Mouse (Mus musculus): ENCODE measurements around the gene Tsc22d1. TPM values are rescaled to one million over a fixed set of nuclear protein-coding genes. Genes with fewer than 3 reads are reported as not detected.

Gene Tsc22d1
- polyA plus RNA-seq, 1 experiment from 2014 or later = 145 TPM

DNA sequence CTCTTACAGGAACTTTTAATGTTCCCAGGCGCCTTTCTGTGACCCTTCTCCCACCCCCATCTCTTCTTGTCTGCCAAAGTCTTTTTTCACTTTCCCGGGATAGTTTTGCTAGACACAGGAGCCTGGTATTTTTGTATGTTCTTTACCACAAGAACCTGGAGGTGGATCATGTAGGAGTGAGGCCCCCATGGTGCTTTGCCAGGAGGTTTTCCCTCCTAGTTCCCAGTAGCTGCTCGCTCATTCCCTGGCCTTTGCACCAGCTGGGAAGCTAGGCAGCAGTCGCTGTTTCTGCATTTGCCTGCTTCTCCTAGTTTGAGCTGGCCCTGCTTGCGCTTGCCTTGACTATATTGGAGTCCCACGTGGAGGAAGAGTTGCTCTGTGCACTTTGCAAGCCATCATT lies 36.2 kb downstream of the Tsc22d1 start:
- Histone ChIP-seq H3K27me3 (replicated peaks) (no peaks in the 10 kb centered on the region), H3K27ac (no peak overlapping the region), H3K4me2 (no peak overlapping the region), H3K36me3 (no peaks in the 10 kb centered on the region), H3K9ac (no peak overlapping the region), H3K9me3 (replicated peaks) (no peaks in the 10 kb centered on the region), H3K4me3 (no peak overlapping the region), H3K4me1 (no peaks in the 10 kb centered on the region)
- 70% methylated on average over 6 of the region's 6 CpGs for WGBS (ENCODE audit: insufficient replicate concordance)
- no peak for ATAC-seq

DNA sequence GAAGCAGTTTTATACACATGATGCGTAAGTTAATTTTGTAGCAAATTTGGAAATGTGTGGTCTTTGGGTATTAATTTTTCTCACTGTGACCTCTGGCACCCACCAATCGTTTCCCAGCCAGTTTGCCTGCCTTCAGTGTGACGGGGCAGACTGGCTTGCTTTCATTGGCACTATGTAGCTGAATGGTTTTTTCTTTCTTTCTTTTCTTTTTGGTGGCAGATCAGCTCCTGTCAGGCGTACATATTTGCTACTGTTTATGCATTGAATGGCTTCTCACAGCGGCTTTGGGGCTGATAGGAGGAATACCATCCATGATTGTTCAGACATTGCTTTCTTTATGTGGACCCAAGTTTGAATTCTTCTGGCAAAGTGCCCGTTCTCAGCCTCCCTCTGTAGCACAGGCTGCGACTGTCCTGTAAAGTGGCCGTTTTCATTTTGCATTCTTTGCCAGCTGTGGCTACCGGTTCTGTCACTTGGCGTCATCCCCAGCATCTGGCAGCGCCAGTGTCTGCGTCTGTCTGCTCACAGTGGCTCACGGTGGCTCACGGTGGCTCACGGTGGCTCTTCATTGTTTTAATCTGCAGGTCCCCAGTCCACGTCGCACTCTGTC lies 38.1 kb downstream of the Tsc22d1 start:
- 73% methylated on average over 17 of the region's 17 CpGs for WGBS (ENCODE audit: insufficient replicate concordance)
- Histone ChIP-seq H3K4me1 (no peaks in the 10 kb centered on the region), H3K4me3 (no peak overlapping the region), H3K9ac (no peak overlapping the region), H3K27ac (no peak overlapping the region), H3K27me3 (replicated peaks) (no peaks in the 10 kb centered on the region), H3K36me3 (no peaks in the 10 kb centered on the region), H3K9me3 (replicated peaks) (no peaks in the 10 kb centered on the region), H3K4me2 (no peak overlapping the region)
- ATAC-seq = no peak

DNA sequence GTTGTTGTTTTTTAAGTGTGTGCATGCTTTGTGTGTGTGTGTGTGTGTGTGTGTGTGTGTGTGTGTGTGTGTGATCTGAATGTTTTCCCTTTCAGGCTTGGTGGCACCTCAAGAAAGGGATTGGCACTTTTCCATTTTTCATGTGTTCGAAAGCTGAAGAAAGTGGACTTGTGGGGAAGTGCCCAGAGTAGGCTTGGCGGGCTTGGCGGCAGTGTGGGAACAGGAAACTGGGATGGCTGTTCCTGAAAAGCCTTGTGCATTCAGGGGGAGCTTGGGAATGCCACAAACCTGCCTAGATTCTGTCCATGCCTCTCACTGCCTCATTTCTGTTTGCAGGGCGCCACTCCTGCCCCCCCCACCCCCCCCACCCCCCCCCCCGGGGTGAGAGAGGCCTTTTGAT lies 39.9 kb downstream of the Tsc22d1 start:
- Histone ChIP-seq H3K4me3 (no peak overlapping the region), H3K27ac (no peak overlapping the region), H3K36me3 (no peaks in the 10 kb centered on the region), H3K27me3 (replicated peaks) (no peaks in the 10 kb centered on the region), H3K9ac (no peak overlapping the region), H3K4me2 (no peak overlapping the region), H3K4me1 (no peaks in the 10 kb centered on the region), H3K9me3 (replicated peaks) (no peaks in the 10 kb centered on the region)
- no peak for ATAC-seq
- WGBS (ENCODE audit: insufficient replicate concordance) = 45% methylated on average over 5 of the region's 5 CpGs

DNA sequence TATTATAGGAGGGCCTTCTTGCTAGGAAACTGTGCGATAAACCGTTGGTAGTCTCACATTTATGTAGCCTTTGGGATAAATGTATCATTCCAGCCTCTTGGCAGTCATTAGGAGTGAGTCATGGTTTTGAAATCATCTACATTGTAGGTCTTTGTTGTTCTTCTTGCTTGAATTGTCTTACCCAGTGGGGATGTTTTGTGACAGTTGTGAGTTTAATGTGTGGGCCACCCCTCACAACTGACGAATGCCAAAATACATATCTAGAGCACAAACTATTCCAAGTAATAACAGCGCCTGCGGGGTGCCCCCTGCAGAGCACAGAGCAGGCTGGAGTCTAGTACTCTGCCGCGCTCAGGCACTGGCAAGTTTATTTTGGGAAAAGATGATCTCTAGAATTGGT lies 40.4 kb downstream of the Tsc22d1 start:
- Histone ChIP-seq H3K4me2 (no peak overlapping the region), H3K9me3 (replicated peaks) (no peaks in the 10 kb centered on the region), H3K4me1 (no peaks in the 10 kb centered on the region), H3K27ac (no peak overlapping the region), H3K27me3 (replicated peaks) (no peaks in the 10 kb centered on the region), H3K9ac (no peak overlapping the region), H3K36me3 (no peaks in the 10 kb centered on the region), H3K4me3 (no peak overlapping the region)
- ATAC-seq = no peak
- 83% methylated on average over 7 of the region's 7 CpGs for WGBS (ENCODE audit: insufficient replicate concordance)

DNA sequence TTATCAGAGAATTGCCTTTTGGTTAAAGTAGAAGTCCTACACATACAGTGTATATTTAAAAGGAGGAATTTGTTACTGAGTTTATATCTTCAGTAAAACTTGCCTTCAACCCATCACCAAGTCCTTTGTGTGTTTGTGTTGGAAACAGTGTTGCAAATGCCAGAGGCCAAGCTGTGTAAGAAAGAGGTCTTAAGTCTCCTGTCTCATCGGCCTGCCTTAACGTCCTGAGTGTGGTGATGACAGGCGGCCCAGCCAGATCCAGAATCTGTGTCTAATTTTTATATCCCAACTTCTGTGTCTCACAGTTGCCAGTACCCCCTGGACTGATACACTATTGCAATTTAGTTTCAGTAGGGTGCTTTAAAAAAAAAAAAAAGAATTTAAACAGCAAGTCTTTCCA lies 42.9 kb downstream of the Tsc22d1 start:
- Histone ChIP-seq H3K27ac (no peak overlapping the region), H3K9me3 (replicated peaks) (no peaks in the 10 kb centered on the region), H3K36me3 (no peaks in the 10 kb centered on the region), H3K27me3 (replicated peaks) (no peaks in the 10 kb centered on the region), H3K4me3 (no peak overlapping the region), H3K4me2 (no peak overlapping the region), H3K4me1 (no peaks in the 10 kb centered on the region), H3K9ac (no peak overlapping the region)
- ATAC-seq = no peak
- 81% methylated on average over 3 of the region's 3 CpGs for WGBS (ENCODE audit: insufficient replicate concordance)

DNA sequence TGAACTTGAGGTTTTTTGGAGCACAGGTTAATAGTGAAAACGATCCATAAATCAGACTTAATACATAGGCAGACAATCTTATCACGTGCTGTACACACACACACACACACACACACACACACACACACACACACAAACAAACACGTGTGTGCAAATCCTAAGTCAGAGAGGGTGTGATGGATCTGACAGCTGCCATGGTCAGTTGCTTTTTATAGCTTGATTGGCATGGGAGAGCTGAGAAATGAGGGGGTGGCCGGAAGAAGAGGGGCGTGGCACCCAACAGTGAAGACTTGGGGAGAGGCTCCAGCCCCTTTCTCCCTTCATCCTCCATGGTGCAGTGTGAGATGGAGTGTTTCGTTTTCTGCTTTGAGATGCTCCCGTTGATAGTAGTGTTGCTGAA lies 45.4 kb downstream of the Tsc22d1 start:
- no peak overlapping the region for H3K4me3 ChIP-seq
- 0 out of 2 replicates have a peak, but pooled peaks cover 3% of the 10 kb centered on the region for H3K27me3 ChIP-seq (replicated peaks)
- WGBS (ENCODE audit: insufficient replicate concordance) = 60% methylated on average over 7 of the region's 7 CpGs
- H3K9me3 ChIP-seq (replicated peaks) = no peaks in the 10 kb centered on the region
- ATAC-seq = no peak
- H3K4me2 ChIP-seq = no peak overlapping the region
- no peak overlapping the region for H3K27ac ChIP-seq
- H3K4me1 ChIP-seq = no peaks in the 10 kb centered on the region
- no peaks in the 10 kb centered on the region for H3K36me3 ChIP-seq
- H3K9ac ChIP-seq = no peak overlapping the region

DNA sequence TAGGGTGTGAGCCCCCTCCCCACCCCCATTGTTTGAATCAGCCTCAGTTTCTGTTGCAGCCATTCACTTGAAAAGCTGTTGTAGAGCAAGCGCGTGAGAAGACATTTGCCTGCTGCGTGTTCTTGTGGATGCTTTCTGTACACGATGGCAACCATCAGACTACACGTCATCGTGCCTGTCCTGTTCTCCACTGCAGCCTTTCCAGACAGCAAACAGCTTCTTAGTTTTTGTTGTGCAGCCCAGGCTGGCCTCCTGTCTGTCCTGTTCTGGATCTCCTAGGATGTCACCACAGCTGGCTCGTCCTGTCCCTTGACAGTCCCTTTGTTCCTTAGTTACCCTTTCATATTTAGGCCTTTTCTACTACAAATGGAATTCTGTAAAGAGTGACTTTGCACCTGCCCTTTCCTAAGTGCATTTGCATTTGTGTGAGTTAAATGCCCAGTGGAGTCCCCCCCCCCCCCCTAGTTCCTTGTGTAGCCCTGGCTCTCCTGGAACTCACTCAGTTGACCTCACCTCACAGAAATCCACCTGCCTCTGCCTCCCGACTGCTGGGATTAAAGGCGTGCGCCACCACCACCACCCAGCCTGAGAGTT lies 46.5 kb downstream of the Tsc22d1 start:
- 67% methylated on average over 10 of the region's 10 CpGs for WGBS (ENCODE audit: insufficient replicate concordance)
- H3K27me3 ChIP-seq (replicated peaks) = 0 out of 2 replicates have a peak, but pooled peaks cover 8% of the 10 kb centered on the region
- H3K27ac ChIP-seq = no peak overlapping the region
- no peaks in the 10 kb centered on the region for H3K36me3 ChIP-seq
- no peak overlapping the region for H3K4me3 ChIP-seq
- H3K9ac ChIP-seq = no peak overlapping the region
- no peak for ATAC-seq
- no peak overlapping the region for H3K4me2 ChIP-seq
- H3K9me3 ChIP-seq (replicated peaks) = no peaks in the 10 kb centered on the region
- no peaks in the 10 kb centered on the region for H3K4me1 ChIP-seq

DNA sequence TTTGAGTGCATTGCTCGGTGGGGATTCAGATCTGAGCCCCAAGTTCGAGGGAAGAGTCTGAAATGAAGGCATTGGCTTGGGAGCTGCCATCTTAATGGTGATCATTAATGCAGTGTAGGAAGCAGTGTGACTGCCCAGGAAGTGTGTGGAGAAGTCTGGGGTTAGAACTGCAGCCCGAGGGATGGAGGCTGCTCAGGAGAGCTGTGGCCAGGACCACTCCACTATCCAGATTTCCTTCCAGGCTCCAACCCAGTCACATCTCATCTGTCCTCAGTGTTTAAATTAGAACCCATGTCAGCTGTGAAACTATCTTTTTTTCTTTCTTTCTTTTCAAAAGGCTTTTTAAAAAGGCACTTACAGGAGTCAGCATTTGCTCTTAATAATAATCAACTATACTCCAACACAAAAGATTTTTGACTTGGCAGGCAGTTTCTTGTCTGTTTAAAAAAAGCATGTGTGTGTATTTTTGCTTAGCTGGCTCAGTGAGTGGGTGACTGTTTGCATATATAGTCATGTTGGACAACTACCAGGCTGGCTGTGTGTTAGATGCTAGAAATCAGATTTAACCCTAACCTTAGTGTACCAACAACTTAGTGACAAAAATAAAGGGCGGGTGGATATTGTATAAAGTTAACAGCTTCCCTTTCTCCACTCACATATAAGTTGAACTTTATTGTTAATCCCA lies 48.8 kb downstream of the Tsc22d1 start:
- Histone ChIP-seq H3K4me2 (no peak overlapping the region), H3K36me3 (no peaks in the 10 kb centered on the region), H3K9me3 (replicated peaks) (no peaks in the 10 kb centered on the region), H3K27ac (no peak overlapping the region), H3K4me3 (no peak overlapping the region), H3K9ac (no peak overlapping the region), H3K4me1 (0 out of 2 replicates have a peak, but pooled peaks cover 5% of the 10 kb centered on the region), H3K27me3 (replicated peaks) (0 out of 2 replicates have a peak, but pooled peaks cover 8% of the 10 kb centered on the region)
- 64% methylated on average over 4 of the region's 4 CpGs for WGBS (ENCODE audit: insufficient replicate concordance)
- no peak for ATAC-seq

DNA sequence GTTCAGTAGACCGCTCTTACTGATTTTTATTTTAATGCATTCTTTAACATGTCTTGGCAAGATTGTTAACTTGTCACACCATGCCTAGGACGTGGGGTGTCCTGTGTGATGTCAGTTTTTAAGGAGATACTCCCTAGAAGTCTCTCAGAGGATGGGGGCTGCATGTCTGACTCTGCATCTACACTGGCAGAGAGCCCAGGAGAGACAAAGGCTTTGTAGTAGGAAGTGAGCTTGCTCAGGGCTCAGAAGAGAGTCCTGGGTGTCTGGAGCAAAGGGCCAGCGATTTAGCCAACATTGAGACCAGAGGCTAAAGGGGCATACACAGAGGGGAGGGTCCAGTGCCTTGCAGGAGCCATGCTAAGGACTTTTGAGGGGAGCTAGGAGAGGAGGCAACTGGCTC lies 50.2 kb downstream of the Tsc22d1 start:
- H3K4me2 ChIP-seq = no peak overlapping the region
- H3K27ac ChIP-seq = no peak overlapping the region
- H3K27me3 ChIP-seq (replicated peaks) = 0 out of 2 replicates have a peak, but pooled peaks cover 8% of the 10 kb centered on the region
- no peak for ATAC-seq
- H3K9ac ChIP-seq = no peak overlapping the region
- no peak overlapping the region for H3K4me3 ChIP-seq
- H3K4me1 ChIP-seq = 0 out of 2 replicates have a peak, but pooled peaks cover 5% of the 10 kb centered on the region
- H3K9me3 ChIP-seq (replicated peaks) = no peaks in the 10 kb centered on the region
- 61% methylated on average over 3 of the region's 3 CpGs for WGBS (ENCODE audit: insufficient replicate concordance)
- H3K36me3 ChIP-seq = no peaks in the 10 kb centered on the region

DNA sequence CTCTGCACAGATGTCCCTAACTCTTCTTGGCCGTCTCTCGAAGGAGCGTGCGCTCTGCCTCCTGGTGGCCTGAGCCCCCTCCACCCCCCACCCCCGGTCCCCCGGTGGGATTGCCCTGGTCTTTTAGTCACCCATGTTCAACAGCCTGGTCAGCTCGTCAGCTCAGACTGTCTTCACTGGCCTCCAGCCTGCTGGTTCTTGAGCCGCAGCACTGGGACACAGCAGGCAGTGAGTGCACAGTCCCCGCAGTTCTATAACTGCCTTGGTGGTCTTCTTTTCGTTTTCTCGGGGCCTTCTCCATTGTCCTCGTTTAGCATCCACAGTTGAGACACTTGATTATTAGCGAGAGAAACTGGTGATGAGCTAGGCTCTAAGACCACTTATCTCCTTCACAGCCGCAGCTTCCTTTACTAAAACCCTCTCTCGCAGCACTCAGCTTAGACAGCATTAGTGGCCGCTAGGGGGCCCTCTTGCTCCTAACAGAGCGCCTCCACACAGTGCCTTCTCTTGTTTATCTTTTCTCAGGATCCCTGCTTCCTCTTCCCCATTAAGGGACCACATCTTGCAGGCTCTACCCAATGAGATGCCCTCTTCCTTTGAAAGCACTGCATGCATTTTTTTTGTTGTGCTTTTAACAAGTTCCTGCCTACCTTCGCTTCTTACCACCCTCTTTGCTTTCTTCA lies 52.0 kb downstream of the Tsc22d1 start:
- H3K4me2 ChIP-seq = 0 out of 2 replicates have a peak overlapping the region, but pooled peaks have one; percentile 3
- 33% methylated on average over 18 of the region's 18 CpGs for WGBS (ENCODE audit: insufficient replicate concordance)
- H3K36me3 ChIP-seq = no peaks in the 10 kb centered on the region
- 0 out of 2 replicates have a peak, but pooled peaks cover 8% of the 10 kb centered on the region for H3K27me3 ChIP-seq (replicated peaks)
- H3K9me3 ChIP-seq (replicated peaks) = no peaks in the 10 kb centered on the region
- H3K4me1 ChIP-seq = 0 out of 2 replicates have a peak, but pooled peaks cover 5% of the 10 kb centered on the region
- H3K27ac ChIP-seq = no peak overlapping the region
- no peak overlapping the region for H3K9ac ChIP-seq
- ATAC-seq = peak; percentile 74
- H3K4me3 ChIP-seq = no peak overlapping the region

DNA sequence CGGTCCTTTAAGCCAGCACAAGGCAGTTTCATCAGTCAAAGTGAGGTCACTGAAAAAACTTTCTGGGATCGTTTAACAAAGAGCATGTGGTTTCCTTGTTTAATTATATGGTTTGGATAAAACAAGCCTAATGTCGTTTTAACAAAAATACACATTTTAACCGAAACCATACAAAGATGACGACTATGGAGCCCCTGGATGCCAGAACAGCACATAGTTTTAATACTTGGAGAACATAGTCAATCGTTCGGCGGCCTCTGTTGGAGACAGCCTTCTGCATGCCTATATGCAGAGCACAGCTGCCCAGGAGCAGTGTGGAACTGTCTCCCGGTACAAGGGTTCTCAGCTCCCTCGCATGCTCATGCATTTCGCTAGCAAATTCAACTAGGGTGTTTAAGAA lies 53.2 kb downstream of the Tsc22d1 start:
- Histone ChIP-seq H3K4me1 (0 out of 2 replicates have a peak, but pooled peaks cover 5% of the 10 kb centered on the region), H3K4me2 (no peak overlapping the region), H3K9me3 (replicated peaks) (no peaks in the 10 kb centered on the region), H3K27ac (no peak overlapping the region), H3K27me3 (replicated peaks) (0 out of 2 replicates have a peak, but pooled peaks cover 8% of the 10 kb centered on the region), H3K9ac (no peak overlapping the region), H3K4me3 (no peak overlapping the region), H3K36me3 (no peaks in the 10 kb centered on the region)
- no peak for ATAC-seq
- WGBS (ENCODE audit: insufficient replicate concordance) = 75% methylated on average over 11 of the region's 11 CpGs

DNA sequence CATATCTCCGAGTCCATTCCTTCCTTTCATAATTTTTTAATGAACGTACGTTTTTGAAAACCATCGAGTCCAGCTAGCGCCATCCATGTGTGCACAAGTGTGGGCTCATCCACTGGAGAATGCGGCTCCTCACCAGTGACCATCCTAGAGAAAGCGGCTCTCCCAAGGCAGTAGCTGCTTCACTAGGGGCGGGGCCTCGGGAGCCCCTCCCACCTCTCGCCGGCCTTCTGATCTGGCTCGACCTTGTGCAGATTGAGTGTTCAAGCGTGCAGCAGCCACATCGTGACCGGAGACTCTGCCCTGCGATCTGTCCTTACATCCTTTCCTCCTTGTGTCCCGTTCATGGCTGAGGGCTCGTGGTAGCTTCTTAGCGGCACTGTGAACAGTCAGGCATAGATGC lies 56.5 kb downstream of the Tsc22d1 start:
- no peak; the same call in 1 of the 2 replicates for ATAC-seq
- H3K27ac ChIP-seq = no peak overlapping the region

More for the DNA sequence above, 56.5 kb downstream of the Tsc22d1 start:
- Histone ChIP-seq H3K4me2 (no peak overlapping the region), H3K9me3 (replicated peaks) (no peaks in the 10 kb centered on the region), H3K27me3 (replicated peaks) (no peaks in the 10 kb centered on the region), H3K36me3 (no peaks in the 10 kb centered on the region), H3K4me1 (0 out of 2 replicates have a peak, but pooled peaks cover 5% of the 10 kb centered on the region), H3K4me3 (no peak overlapping the region), H3K9ac (no peak overlapping the region)
- 69% methylated on average over 19 of the region's 19 CpGs for WGBS (ENCODE audit: insufficient replicate concordance)

All from liver, embryonic 12.5 days (tissue).